Mouse (Mus musculus) midbrain, postnatal 0 days (tissue): ENCODE measurements around the gene Slc30a10. TPM values are rescaled to one million over a fixed set of nuclear protein-coding genes. Genes with fewer than 3 reads are reported as not detected.

Experiments used
- ATAC-seq: fragments of 200-750 bp; cut with Nextera tagmentation; 2 replicates; pipeline ENCODE4 v1.8.0; 2017; ENCODE audit warnings: moderate number of reproducible peaks, mild to moderate bottlenecking, moderate TSS enrichment, moderate library complexity; ENCODE audit not compliant: low FRiP score
- DNase-seq: peaks from one replicate; pipeline ENCODE4 v3.0.0-alpha.2; 2015; ENCODE audit warnings: low spot score
- H3K27ac ChIP-seq: fragments of 300-500 bp; sonication (generic); 2 replicates; pipeline ENCODE4 v1.5.1; 2014; ENCODE audit warnings: low read depth, mild to moderate bottlenecking, low read length, mixed read lengths
- H3K27me3 ChIP-seq: fragments of 300-500 bp; sonication (generic); 2 replicates; pipeline ENCODE4 v1.6.1; 2014; ENCODE audit warnings: low read length, control low read depth, mixed read lengths; ENCODE audit not compliant: insufficient read depth
- H3K36me3 ChIP-seq: fragments of 300-500 bp; sonication (generic); 2 replicates; pipeline ENCODE4 v1.6.1; 2014; ENCODE audit warnings: low read length, control low read depth, mixed read lengths; ENCODE audit not compliant: insufficient read depth
- H3K4me1 ChIP-seq: fragments of 300-500 bp; sonication (generic); 2 replicates; pipeline ENCODE4 v1.6.1; 2014; ENCODE audit warnings: mild to moderate bottlenecking, control low read depth, antibody characterized with exemption, low read length, mixed read lengths; ENCODE audit not compliant: insufficient read depth
- H3K4me2 ChIP-seq: fragments of 300-500 bp; sonication (generic); 2 replicates; pipeline ENCODE4 v1.6.1; 2014; ENCODE audit warnings: low read depth, mild to moderate bottlenecking, low read length, mixed read lengths; ENCODE audit not compliant: poor library complexity, severe bottlenecking
- H3K4me3 ChIP-seq: fragments of 300-500 bp; sonication (generic); 2 replicates; pipeline ENCODE4 v1.5.1; 2014; ENCODE audit warnings: low read depth, mild to moderate bottlenecking, low read length, moderate library complexity
- H3K9ac ChIP-seq: fragments of 300-500 bp; sonication (generic); replicated peaks from 2 replicates; pipeline ENCODE4 v1.6.1; 2014; ENCODE audit warnings: mild to moderate bottlenecking, low read length, moderate library complexity, mixed read lengths; ENCODE audit not compliant: poor library complexity, severe bottlenecking
- H3K9me3 ChIP-seq: fragments of 300-500 bp; sonication (generic); 2 replicates; pipeline ENCODE4 v1.6.1; 2016; ENCODE audit warnings: low read length, control low read depth
- CTCF ChIP-seq: IDR thresholded peaks from 2 replicates; pipeline ENCODE4 v1.5.1; 2016; ENCODE audit warnings: antibody characterized with exemption, mild to moderate bottlenecking
- WGBS: fragments of 180-500 bp; shearing (Covaris S2); extraction: QIAGEN DNeasy Blood & Tissue Kit; methylation state at CpG from one replicate; pipeline ENCODE4 v1.1.7; 2014; 5-methylcytosine and 5-hydroxymethylcytosine counted together
- polyA plus RNA-seq: library from polyadenylated mRNA; unstranded; fragments of >200 nt; fragmentation: Nextera tagmentation; extraction: Ambion mirVana; gene quantifications from 2 replicates; pipeline ENCODE4 v1.2.1, GENCODE M21; 2015
- total RNA-seq: library from RNA; depleted of rRNA; stranded (reverse); fragments of >200 nt; gene quantifications from 2 replicates; pipeline ENCODE4 v1.2.3, GENCODE M21; 2014; rRNA removed

The Slc30a10 gene
- total RNA-seq: 19.1 and 21.9 TPM in 2 replicates
- 6.6 and 6.8 TPM in 2 replicates for polyA plus RNA-seq

DNA sequence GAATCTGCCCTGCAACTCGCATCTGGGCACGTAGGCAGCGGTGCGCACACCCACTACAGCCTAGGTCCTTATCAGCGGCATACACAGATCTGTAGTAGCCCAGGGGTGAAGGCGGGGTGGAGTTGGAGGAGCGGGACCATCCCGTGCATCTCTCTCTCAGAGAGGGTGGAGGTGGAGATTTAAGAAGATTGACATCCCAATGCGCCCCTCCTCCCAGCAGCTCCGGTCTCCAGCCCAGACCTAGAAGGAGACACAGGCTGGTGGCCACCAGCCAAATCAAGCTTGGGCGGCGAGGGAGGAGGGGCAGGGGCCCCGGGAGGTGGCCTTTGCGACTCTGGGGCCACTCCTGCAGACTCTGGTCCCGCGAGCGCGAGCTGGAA, at the start of gene Slc30a10:
Gene Slc30a10, plus strand, starts transcription at position 274 of the 380 bp plus-strand sequence.
- WGBS: under 1% methylated on average over 12 of the region's 18 CpGs

DNA sequence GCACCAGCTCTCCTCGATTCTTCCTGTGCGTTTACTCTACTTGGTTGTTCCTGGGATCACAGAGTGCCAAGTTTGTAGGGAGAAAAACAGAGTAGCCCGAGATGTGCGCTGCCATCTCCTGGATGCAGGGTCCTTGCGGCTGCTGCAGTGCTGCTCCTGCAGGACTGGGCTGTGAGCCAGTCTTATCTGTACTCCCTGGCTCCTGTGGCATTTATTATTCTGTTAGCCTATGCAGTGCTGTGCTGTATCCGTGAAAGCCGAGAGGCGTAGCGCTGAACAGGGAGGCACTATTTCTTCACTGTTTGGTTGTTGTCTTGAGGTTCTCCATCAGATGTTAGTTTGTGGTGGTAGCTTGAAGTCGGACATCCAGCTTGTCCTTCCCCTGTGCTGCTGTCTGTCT, 48.7 kb upstream of the Slc30a10 start:
- no peak overlapping the region for H3K27ac ChIP-seq
- H3K36me3 ChIP-seq: peaks cover 50% of the 10 kb centered on the region
- WGBS: 86% methylated on average over 10 of the region's 10 CpGs
- no peak for ATAC-seq
- no peak for DNase-seq
- H3K4me1 ChIP-seq: no peaks in the 10 kb centered on the region
- H3K9ac ChIP-seq: no peak overlapping the region
- no peaks in the 10 kb centered on the region for H3K9me3 ChIP-seq
- no peaks in the 10 kb centered on the region for H3K27me3 ChIP-seq
- H3K4me2 ChIP-seq: no peak overlapping the region
- H3K4me3 ChIP-seq: no peak overlapping the region
- TF ChIP-seq CTCF: no peak

More for the DNA sequence above, at the start of gene Slc30a10:
- H3K9ac ChIP-seq: peak within 1 kb of the TSS; percentile 93
- H3K9me3 ChIP-seq: no peaks in the 10 kb centered on the region
- DNase-seq (peak; percentile 85), ATAC-seq (peak; percentile 87)
- H3K36me3 ChIP-seq: peaks cover 3% of the 10 kb centered on the region; the same call in 1 of the 2 replicates
- H3K4me1 ChIP-seq: peaks cover 10% of the 10 kb centered on the region
- H3K27me3 ChIP-seq: no peaks in the 10 kb centered on the region
- peak within 1 kb of the TSS; percentile 85 for H3K4me2 ChIP-seq
- peak within 1 kb of the TSS; percentile 82 for H3K27ac ChIP-seq
- no peak for TF ChIP-seq CTCF
- H3K4me3 ChIP-seq: peak within 1 kb of the TSS; percentile 63

- no peak overlapping the region for H3K4me3 ChIP-seq
- no peak overlapping the region for H3K9ac ChIP-seq
- peaks cover 55% of the 10 kb centered on the region for H3K36me3 ChIP-seq
- peak; percentile 29 for DNase-seq
- no peaks in the 10 kb centered on the region for H3K9me3 ChIP-seq
- 77% methylated on average over 3 of the region's 3 CpGs for WGBS
- H3K4me1 ChIP-seq: no peaks in the 10 kb centered on the region
- ATAC-seq: no peak
- no peak overlapping the region for H3K4me2 ChIP-seq
- no peak overlapping the region for H3K27ac ChIP-seq
- TF ChIP-seq CTCF: peak; percentile 67
- no peaks in the 10 kb centered on the region for H3K27me3 ChIP-seq
Measured at GRCm38 (mm10) chr1:185409831-185410230, 44.8 kb upstream of the Slc30a10 start.

DNA sequence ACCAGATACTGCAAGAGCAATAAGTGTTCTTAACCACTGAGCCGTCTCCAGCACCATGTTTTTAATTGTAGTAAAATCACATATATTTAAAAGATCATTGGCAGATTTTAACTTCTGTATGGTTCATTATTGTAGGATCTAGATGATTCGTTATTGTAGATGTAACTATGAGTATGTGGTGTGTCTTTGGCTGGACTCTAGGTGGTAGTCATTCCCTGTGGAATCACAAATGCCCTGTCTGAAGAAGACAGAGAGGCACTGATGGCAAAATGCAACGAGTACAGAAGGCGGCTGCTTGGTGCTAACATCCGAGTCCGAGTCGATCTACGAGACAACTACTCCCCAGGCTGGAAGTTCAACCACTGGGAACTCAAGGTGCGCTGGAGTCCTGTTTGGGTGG, 36.6 kb upstream of the Slc30a10 start:
- 92% methylated on average over 9 of the region's 9 CpGs for WGBS
- no peak overlapping the region for H3K27ac ChIP-seq
- peak; percentile 51 for TF ChIP-seq CTCF
- H3K36me3 ChIP-seq: peaks cover 63% of the 10 kb centered on the region
- ATAC-seq (no peak), DNase-seq (no peak)
- H3K27me3 ChIP-seq: no peaks in the 10 kb centered on the region
- H3K9ac ChIP-seq: no peak overlapping the region
- no peaks in the 10 kb centered on the region for H3K9me3 ChIP-seq
- H3K4me3 ChIP-seq: no peak overlapping the region
- no peak overlapping the region for H3K4me2 ChIP-seq
- no peaks in the 10 kb centered on the region for H3K4me1 ChIP-seq

- DNase-seq: no peak
- H3K9me3 ChIP-seq: no peaks in the 10 kb centered on the region
- H3K4me2 ChIP-seq: no peak overlapping the region
- ATAC-seq: no peak
- no peak overlapping the region for H3K27ac ChIP-seq
- 92% methylated on average over 5 of the region's 5 CpGs for WGBS
- no peaks in the 10 kb centered on the region for H3K4me1 ChIP-seq
- no peaks in the 10 kb centered on the region for H3K27me3 ChIP-seq
- TF ChIP-seq CTCF: no peak
- peaks cover 67% of the 10 kb centered on the region for H3K36me3 ChIP-seq
- H3K9ac ChIP-seq: no peak overlapping the region
- H3K4me3 ChIP-seq: no peak overlapping the region
Measured at GRCm38 (mm10) chr1:185419805-185420204, 34.8 kb upstream of the Slc30a10 start.

GRCm38 (mm10) chr1:185420776-185421175, 33.9 kb upstream of the Slc30a10 start:
- no peak for TF ChIP-seq CTCF
- no peak for ATAC-seq
- Histone ChIP-seq H3K27me3 (no peaks in the 10 kb centered on the region), H3K27ac (no peak overlapping the region), H3K4me3 (no peak overlapping the region), H3K4me2 (no peak overlapping the region), H3K4me1 (no peaks in the 10 kb centered on the region), H3K36me3 (peaks cover 66% of the 10 kb centered on the region), H3K9me3 (no peaks in the 10 kb centered on the region), H3K9ac (no peak overlapping the region)
- WGBS: 96% methylated on average over 6 of the region's 6 CpGs
- DNase-seq: no peak
